8 mouse cellular contexts compared by ENCODE assay signal in genomic region chr2:35514051-35514892, GRCm38 (mm10). TPM values are rescaled to one million over a fixed set of nuclear protein-coding genes. Genes with fewer than 3 reads are reported as not detected.
DNase-seq lines count a peak whose midpoint lies in the region; ATAC-seq lines count a peak whose summit lies in the region.

No protein-coding gene starts in this region.

- H3K36me3 ChIP-seq in embryonic facial prominence, embryonic 13.5 days, result no peaks in the 10 kb centered on the region
- H3K36me3 ChIP-seq in heart, embryonic 14.5 days (ENCODE audit: control insufficient read depth, insufficient read depth, low read length), result no peaks in the 10 kb centered on the region
- no peaks in the 10 kb centered on the region for H3K36me3 ChIP-seq in kidney, embryonic 16.5 days (ENCODE audit: insufficient read depth, low read length)

- H3K4me3 ChIP-seq in embryonic facial prominence, embryonic 13.5 days, result peak overlapping the region; percentile 11; the same call in 1 of the 2 replicates
- H3K4me3 ChIP-seq in heart, embryonic 14.5 days (ENCODE audit: control insufficient read depth in 1 of 2, insufficient read depth in 1 of 2, low read depth in 1 of 2, low read length in 2 of 2), result no peak overlapping the region
- no peak overlapping the region; the same call in 1 of the 2 replicates for H3K4me3 ChIP-seq in kidney, embryonic 16.5 days (ENCODE audit: low read length)

- H3K9me3 ChIP-seq in embryonic facial prominence, embryonic 13.5 days, result no peaks in the 10 kb centered on the region
- no peaks in the 10 kb centered on the region for H3K9me3 ChIP-seq in heart, embryonic 14.5 days (ENCODE audit: control insufficient read depth, low read length)
- peaks cover 10% of the 10 kb centered on the region; the same call in 1 of the 2 replicates for H3K9me3 ChIP-seq in kidney, embryonic 16.5 days (ENCODE audit: low read length)

- no peaks in the 10 kb centered on the region for H3K27me3 ChIP-seq in embryonic facial prominence, embryonic 13.5 days
- H3K27me3 ChIP-seq in heart, embryonic 14.5 days (ENCODE audit: control insufficient read depth, insufficient read depth, low read length), result no peaks in the 10 kb centered on the region
- no peaks in the 10 kb centered on the region for H3K27me3 ChIP-seq in kidney, embryonic 16.5 days (ENCODE audit: insufficient read depth, low read length)

- H3K4me2 ChIP-seq in embryonic facial prominence, embryonic 13.5 days, result peak overlapping the region; percentile 31
- peak overlapping the region; percentile 32 for H3K4me2 ChIP-seq in heart, embryonic 14.5 days (ENCODE audit: low read length)
- H3K4me2 ChIP-seq in kidney, embryonic 16.5 days (replicated peaks; ENCODE audit: low read depth, low read length), result peak overlapping the region; percentile 29

- intact Hi-C loops in left cerebral cortex, postnatal 4 days (cut with DNase I), result no loop called here

- H3K4me1 ChIP-seq in embryonic facial prominence, embryonic 13.5 days, result peaks cover 35% of the 10 kb centered on the region
- H3K4me1 ChIP-seq in heart, embryonic 14.5 days (ENCODE audit: control insufficient read depth in 2 of 2, insufficient read depth in 2 of 2, low read length in 2 of 2), result peaks cover 25 to 33% of the 10 kb centered on the region in 2 experiments
- peaks cover 36% of the 10 kb centered on the region for H3K4me1 ChIP-seq in kidney, embryonic 16.5 days (ENCODE audit: insufficient read depth, low read length)

- peak overlapping the region; percentile 96 for H3K27ac ChIP-seq in embryonic facial prominence, embryonic 13.5 days
- peak overlapping the region; percentile 87 to 89 for H3K27ac ChIP-seq in heart, embryonic 14.5 days (replicated peaks in 1 of 2; ENCODE audit: control insufficient read depth in 1 of 2, insufficient read depth in 1 of 2, low read depth in 2 of 2, low read length in 2 of 2)
- peak overlapping the region; percentile 95 for H3K27ac ChIP-seq in kidney, embryonic 16.5 days (ENCODE audit: low read length)

- H3K9ac ChIP-seq in embryonic facial prominence, embryonic 13.5 days, result peak overlapping the region; percentile 17; the same call in 1 of the 2 replicates
- H3K9ac ChIP-seq in heart, embryonic 14.5 days (ENCODE audit: low read length), result peak overlapping the region; percentile 31
- H3K9ac ChIP-seq in kidney, embryonic 16.5 days (replicated peaks; ENCODE audit: low read length), result peak overlapping the region; percentile 36

- peak; percentile 84 for ATAC-seq in embryonic facial prominence, embryonic 13.5 days (ENCODE audit: insufficient number of reproducible peaks, insufficient read depth, low FRiP score, low TSS enrichment, low read depth)
- ATAC-seq in heart, embryonic 14.5 days (ENCODE audit: insufficient number of reproducible peaks, insufficient read depth, low FRiP score, low read depth), result peak; percentile 85
- peak; percentile 83 for ATAC-seq in kidney, embryonic 16.5 days (ENCODE audit: low FRiP score, low TSS enrichment)
- no peak for ATAC-seq in monocyte, adult 5-6 weeks (replicated peaks; ENCODE audit: insufficient number of reproducible peaks, low FRiP score, low TSS enrichment, poor library complexity, severe bottlenecking)

- DNase-seq in left cerebral cortex, postnatal 4 days, result peak; percentile 78
- no peak for DNase-seq in left cerebral cortex, adult 8-10 months (ENCODE audit: low spot score in 2 of 2)
- DNase-seq in lung, postnatal 4 days, result peak; percentile 85 to 89
- no peak for DNase-seq in natural killer cell, adult 2 months (ENCODE audit: low spot score in 2 of 2)

- 26% methylated on average over 14 of the region's 14 CpGs for WGBS in embryonic facial prominence, embryonic 13.5 days
- 19% methylated on average over 14 of the region's 14 CpGs for WGBS in heart, embryonic 14.5 days
- 22% methylated on average over 14 of the region's 14 CpGs for WGBS in kidney, embryonic 16.5 days

RNA-seq across cellular contexts. Expression of gene Dab2ip, which starts 43.8 kb away (rescaled TPM):
- total RNA-seq in left cerebral cortex, postnatal 4 days (2021), result 100 to 1,000 TPM; 125 to 135 TPM
- 100 to 1,000 TPM; 108 to 124 (median 115) TPM for total RNA-seq in left cerebral cortex, adult 8-10 months (2022)
- polyA plus RNA-seq in embryonic facial prominence, embryonic 13.5 days (2015; fragmentation: Nextera tagmentation; extraction: Ambion mirVana), result 53.2 and 54.5 TPM in 2 replicates
- 46.6 and 49.8 TPM in 2 replicates for polyA plus RNA-seq in heart, embryonic 14.5 days (2014; fragmentation: Nextera tagmentation; extraction: Ambion mirVana)
- 26.3 and 28.5 TPM in 2 replicates for polyA plus RNA-seq in kidney, embryonic 16.5 days (2015; fragmentation: Nextera tagmentation; extraction: Ambion mirVana)
- total RNA-seq in monocyte, adult 5-6 weeks (2017), result 4.6 to 23.2 TPM (median 5.5 TPM) in 3 replicates

RNA-seq across cellular contexts. Expression of gene Ggta1, which starts 51.2 kb away (rescaled TPM):
- 1 to 10 TPM; 3.9 to 6.1 TPM for total RNA-seq in left cerebral cortex, postnatal 4 days (2021)
- total RNA-seq in left cerebral cortex, adult 8-10 months (2022), result 1 to 10 TPM; 4.0 to 7.7 (median 5.6) TPM
- polyA plus RNA-seq in embryonic facial prominence, embryonic 13.5 days (2015; fragmentation: Nextera tagmentation; extraction: Ambion mirVana), result 16.7 and 18.8 TPM in 2 replicates
- polyA plus RNA-seq in heart, embryonic 14.5 days (2014; fragmentation: Nextera tagmentation; extraction: Ambion mirVana), result 37.9 and 39.4 TPM in 2 replicates
- polyA plus RNA-seq in kidney, embryonic 16.5 days (2015; fragmentation: Nextera tagmentation; extraction: Ambion mirVana), result 23.3 and 24.2 TPM in 2 replicates
- 133 to 163 TPM (median 146 TPM) in 3 replicates for total RNA-seq in monocyte, adult 5-6 weeks (2017)

Comparison
In these comparisons a context has a peak if more than half of its experiments do, and no peak if none do; other contexts are left out.
1. DNase-seq: peak in left cerebral cortex, postnatal 4 days (single experiment) and lung, postnatal 4 days (2 of 2); none in left cerebral cortex, adult 8-10 months (0 of 2) and natural killer cell, adult 2 months (0 of 2).
2. RNA of gene Ggta1, which starts 51.2 kb away (total RNA-seq): 133 to 163 TPM in monocyte, adult 5-6 weeks; 4.0 to 7.7 TPM in left cerebral cortex, adult 8-10 months and 3.9 to 6.1 TPM in left cerebral cortex, postnatal 4 days; every median in the first group is over 10 times any median in the second.
3. Peak in every context shown above with its lines, with median percentiles within 50 percentile points of each other: H3K27ac ChIP-seq, H3K4me2 ChIP-seq and H3K9ac ChIP-seq.